Mouse (Mus musculus) brain, embryonic 14.5 days (tissue): ENCODE data around the gene Ammecr1.

Source experiments
- CTCF ChIP-seq: fragments of 200-500 bp; IDR thresholded peaks from 2 replicates; pipeline ENCODE4 v1.5.1; 2012; ENCODE audit warnings: inconsistent platforms, mild to moderate bottlenecking, moderate library complexity, borderline replicate concordance; ENCODE audit not compliant: insufficient read depth, insufficient read length; ENCODE audit errors: extremely low read depth
- POLR2A ChIP-seq: fragments of 200-500 bp; IDR thresholded peaks from 2 replicates; pipeline ENCODE4 v1.6.1; 2012; ENCODE audit warnings: mild to moderate bottlenecking, inconsistent platforms, borderline replicate concordance; ENCODE audit not compliant: poor library complexity, insufficient read depth, insufficient read length, severe bottlenecking; ENCODE audit errors: extremely low read depth

DNA sequence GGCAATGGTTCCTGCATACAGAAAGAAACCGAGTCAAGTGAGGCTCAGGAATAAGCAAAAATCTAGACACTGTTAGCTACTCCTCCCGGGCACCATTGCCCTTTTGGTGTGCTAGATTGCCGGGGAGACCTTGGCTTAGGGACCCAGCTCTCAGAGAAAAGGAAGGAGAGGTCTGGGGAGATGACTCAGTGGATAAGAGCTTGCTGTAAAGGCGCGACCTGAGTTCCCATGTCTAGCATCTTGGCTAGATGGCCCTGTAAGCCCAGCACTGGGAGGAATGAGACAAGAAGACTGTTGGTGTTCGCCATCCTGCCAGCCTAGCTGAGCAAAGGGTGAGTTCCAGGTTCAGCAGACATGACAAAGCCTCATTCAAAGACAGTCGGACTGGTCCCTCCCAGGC is 127.1 kb downstream of the Ammecr1 start:
- TF ChIP-seq CTCF: no peak
- no peak for TF ChIP-seq POLR2A
